Mouse (Mus musculus) heart, adult 2 months (tissue): ENCODE measurements around the gene Eif2s1. TPM values are rescaled to one million over a fixed set of nuclear protein-coding genes. Genes with fewer than 3 reads are reported as not detected.

Experiments
- DNase-seq, 2 experiments: peaks; one replicate each; pipeline ENCODE4 v3.0.0; 2021
- H3K27ac ChIP-seq: fragments of 200-600 bp; 2 replicates; pipeline ENCODE4 v1.8.1; 2022
- H3K27me3 ChIP-seq: fragments of 200-500 bp; 2 replicates; pipeline ENCODE4 v1.6.1; 2012; ENCODE audit warnings: mild to moderate bottlenecking, low read length, inconsistent platforms, mixed read lengths; ENCODE audit not compliant: control insufficient read depth, insufficient read depth
- H3K36me3 ChIP-seq: fragments of 200-500 bp; 2 replicates; pipeline ENCODE4 v1.6.1; 2012; ENCODE audit warnings: low read length, inconsistent platforms; ENCODE audit not compliant: control insufficient read depth, insufficient read depth
- H3K4me1 ChIP-seq: fragments of 200-500 bp; 2 replicates; pipeline ENCODE4 v1.6.1; 2011; ENCODE audit warnings: low read length; ENCODE audit not compliant: control insufficient read depth, insufficient read depth
- H3K4me3 ChIP-seq: fragments of 200-600 bp; 2 replicates; pipeline ENCODE4 v1.8.1; 2022
- H3K79me2 ChIP-seq: fragments of 200-500 bp; replicated peaks from 2 replicates; pipeline ENCODE4 v1.6.1; 2012; ENCODE audit warnings: mild to moderate bottlenecking, inconsistent platforms, low read length, moderate library complexity, mixed read lengths; ENCODE audit not compliant: control insufficient read depth, insufficient read depth
- H3K9ac ChIP-seq: fragments of 200-500 bp; 2 replicates; pipeline ENCODE4 v1.6.1; 2012; ENCODE audit warnings: low read depth, mild to moderate bottlenecking, control low read depth, inconsistent platforms, low read length, mixed read lengths
- CTCF ChIP-seq: fragments of 200-600 bp; IDR thresholded peaks from 2 replicates; pipeline ENCODE4 v1.8.1; 2022; ENCODE audit warnings: antibody characterized with exemption, mild to moderate bottlenecking, moderate library complexity
- EP300 ChIP-seq: fragments of 200-500 bp; IDR thresholded peaks from 2 replicates; pipeline ENCODE4 v1.6.1; 2011; ENCODE audit warnings: low read depth, low read length, control low read depth; ENCODE audit not compliant: insufficient read depth
- POLR2A ChIP-seq: fragments of 200-500 bp; IDR thresholded peaks from 2 replicates; pipeline ENCODE4 v1.6.1; 2011; ENCODE audit warnings: mild to moderate bottlenecking, low read depth, low read length, control low read depth; ENCODE audit not compliant: insufficient read depth
- WGBS: fragments of 180-500 bp; shearing (Covaris S2); methylation state at CpG from one replicate; pipeline ENCODE4 v1.1.7; 2018; 5-methylcytosine and 5-hydroxymethylcytosine counted together
- intact Hi-C: fragments of 180-260 bp; cut with DNase I; formaldehyde crosslinking; loops from one replicate; pipeline ENCODE4 v1.15.1; 2025
- polyA plus RNA-seq: library from polyadenylated mRNA; depleted of rRNA; stranded (reverse); fragments of >200 nt; gene quantifications from 2 replicates; pipeline ENCODE4 v1.2.3, GENCODE M21; 2012
- total RNA-seq, 2 experiments: library from RNA; stranded (reverse); gene quantifications; 2 replicates each; pipeline ENCODE4 v1.2.3; 2021

The Eif2s1 gene
- total and polyA plus RNA-seq, 3 experiments = 11.8 to 55.0 (median 54.6) TPM

GRCm38 (mm10) chr12:78891149-78891548 lies 29.5 kb downstream of the Eif2s1 start:
- Histone ChIP-seq H3K4me1 (no peaks in the 10 kb centered on the region), H3K79me2 (no peaks in the 10 kb centered on the region), H3K36me3 (peaks cover 3% of the 10 kb centered on the region; the same call in 1 of the 2 replicates), H3K27me3 (no peaks in the 10 kb centered on the region), H3K27ac (no peak overlapping the region), H3K9ac (no peak overlapping the region), H3K4me3 (no peak overlapping the region)
- TF ChIP-seq CTCF (no peak), EP300 (no peak), POLR2A (no peak)
- 66% methylated on average over 2 of the region's 2 CpGs for WGBS
- no peak for DNase-seq
- intact Hi-C loops = no loop called here

DNA sequence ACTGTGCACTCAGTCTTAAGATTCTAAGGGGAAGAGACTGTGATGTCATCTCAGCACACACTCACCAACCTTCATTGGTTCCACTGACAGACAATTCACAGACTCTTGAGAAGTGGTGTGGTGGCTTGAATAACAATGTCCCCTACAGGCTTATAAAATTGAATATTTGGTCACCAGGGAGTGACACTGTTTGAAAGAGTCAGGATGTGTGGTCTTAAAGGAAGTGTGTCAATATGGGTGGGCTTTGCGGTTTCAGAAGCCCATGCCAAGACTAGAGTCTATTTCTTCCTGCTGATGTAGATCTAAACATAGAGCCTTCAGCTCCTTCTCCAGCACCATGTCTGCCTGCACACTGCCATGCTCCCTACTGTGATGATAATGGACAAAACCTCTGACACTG lies 36.2 kb downstream of the Eif2s1 start:
- DNase-seq = no peak
- Histone ChIP-seq H3K36me3 (no peaks in the 10 kb centered on the region), H3K27ac (no peak overlapping the region), H3K4me3 (no peak overlapping the region), H3K79me2 (no peaks in the 10 kb centered on the region), H3K4me1 (no peaks in the 10 kb centered on the region), H3K9ac (no peak overlapping the region), H3K27me3 (no peaks in the 10 kb centered on the region)
- TF ChIP-seq EP300 (no peak), POLR2A (no peak), CTCF (no peak)
- intact Hi-C loops = no loop called here
- 87% methylated on average over 1 of the region's 1 CpGs for WGBS

DNA sequence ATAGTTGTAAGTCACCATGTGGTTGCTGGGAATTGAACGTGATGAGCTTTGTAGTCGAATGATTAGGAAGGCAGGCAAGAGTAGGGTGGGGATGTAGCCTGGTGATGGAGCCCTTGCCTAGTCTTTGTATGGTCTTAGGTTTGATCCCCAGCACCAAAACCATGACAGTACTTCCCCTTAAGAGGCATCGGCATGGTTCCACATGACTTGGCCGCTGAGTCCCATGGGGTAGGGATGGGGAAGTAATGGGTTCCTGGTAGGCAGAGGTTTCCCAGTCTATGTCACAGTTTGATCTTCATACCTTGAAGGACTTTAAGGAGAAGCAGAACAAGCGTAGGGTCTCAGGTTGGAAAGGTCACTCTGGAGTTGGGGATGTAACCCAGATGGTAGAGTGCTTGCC lies 39.8 kb downstream of the Eif2s1 start:
- H3K27me3 ChIP-seq = no peaks in the 10 kb centered on the region
- no peak overlapping the region for H3K9ac ChIP-seq
- intact Hi-C loops = no loop called here
- no peaks in the 10 kb centered on the region for H3K36me3 ChIP-seq
- H3K4me3 ChIP-seq = no peak overlapping the region
- H3K27ac ChIP-seq = no peak overlapping the region
- no peaks in the 10 kb centered on the region for H3K79me2 ChIP-seq
- H3K4me1 ChIP-seq = no peaks in the 10 kb centered on the region
- TF ChIP-seq POLR2A (no peak), EP300 (no peak), CTCF (no peak)
- no peak for DNase-seq
- WGBS = 91% methylated on average over 5 of the region's 5 CpGs

GRCm38 (mm10) chr12:78903313-78903712 lies 41.7 kb downstream of the Eif2s1 start:
- H3K9ac ChIP-seq = no peak overlapping the region
- peaks cover 3% of the 10 kb centered on the region; the same call in 1 of the 2 replicates for H3K27me3 ChIP-seq
- no peaks in the 10 kb centered on the region for H3K79me2 ChIP-seq
- 0 out of 2 replicates have a peak, but pooled peaks cover 1% of the 10 kb centered on the region for H3K4me1 ChIP-seq
- WGBS = 84% methylated on average over 4 of the region's 4 CpGs
- no peak overlapping the region for H3K4me3 ChIP-seq
- no peaks in the 10 kb centered on the region for H3K36me3 ChIP-seq
- H3K27ac ChIP-seq = no peak overlapping the region
- intact Hi-C loops = no loop called here
- no peak for DNase-seq
- TF ChIP-seq CTCF = no peak
- TF ChIP-seq EP300 = no peak
- TF ChIP-seq POLR2A = no peak

- no peak overlapping the region for H3K9ac ChIP-seq
- no peak for DNase-seq
- 83% methylated on average over 6 of the region's 7 CpGs for WGBS
- peaks cover 3% of the 10 kb centered on the region for H3K27me3 ChIP-seq
- intact Hi-C loops = no loop called here
- no peak overlapping the region for H3K27ac ChIP-seq
- no peaks in the 10 kb centered on the region for H3K79me2 ChIP-seq
- no peaks in the 10 kb centered on the region for H3K36me3 ChIP-seq
- H3K4me3 ChIP-seq = no peak overlapping the region
- H3K4me1 ChIP-seq = 0 out of 2 replicates have a peak, but pooled peaks cover 1% of the 10 kb centered on the region
- TF ChIP-seq POLR2A (no peak), CTCF (no peak), EP300 (no peak)
Observed at GRCm38 (mm10) chr12:78904499-78904898, 42.9 kb downstream of the Eif2s1 start.

DNA sequence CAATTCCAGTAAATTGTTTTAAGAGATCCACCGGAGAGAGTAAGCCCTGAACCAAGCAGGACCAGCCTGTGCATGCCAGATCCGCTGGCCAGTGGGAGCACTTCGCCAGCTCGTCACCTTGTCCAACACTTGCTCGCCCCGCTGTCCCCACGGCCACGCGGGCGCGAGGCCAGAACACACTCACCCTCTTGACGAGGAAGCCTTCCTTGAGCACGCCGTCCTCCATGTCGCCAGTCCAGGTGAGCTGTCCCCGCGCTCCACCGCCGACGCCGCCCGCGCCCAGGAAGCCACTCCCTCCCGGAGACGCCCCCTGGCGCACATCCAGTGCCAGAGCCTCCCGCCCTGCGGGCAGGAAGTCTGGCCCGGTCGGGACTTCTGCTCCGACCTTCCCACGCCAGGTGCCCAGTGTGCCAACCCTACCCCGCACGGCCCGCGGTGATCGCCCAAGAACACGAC lies 45.1 kb downstream of the Eif2s1 start, which contains the start of gene Plek2:
Plek2 (minus strand) TSS at position 258 of the 456 bp plus-strand sequence.
- 4% methylated on average over 38 of the region's 38 CpGs for WGBS
- peak; percentile 62 to 67 for DNase-seq

More for the DNA sequence above, 45.1 kb downstream of the Eif2s1 start, which contains the start of gene Plek2:
- Histone ChIP-seq H3K36me3 (no peaks in the 10 kb centered on the region), H3K9ac (peak within 1 kb of the TSS; percentile 45), H3K27me3 (peaks cover 3% of the 10 kb centered on the region), H3K4me3 (peak within 1 kb of the TSS; percentile 27), H3K27ac (no peak within 1 kb of the TSS), H3K79me2 (no peaks in the 10 kb centered on the region), H3K4me1 (0 out of 2 replicates have a peak, but pooled peaks cover 1% of the 10 kb centered on the region)
- TF ChIP-seq EP300 (no peak), CTCF (peak; percentile 37)
- intact Hi-C loops = no loop called here
